Mouse (Mus musculus) lung, postnatal 4 days (tissue): ENCODE data around the gene Anks1b.

Experiments used
- DNase-seq, 2 experiments: peaks; one replicate each; pipeline ENCODE4 v3.0.0; 2021

Anks1b gene

GRCm38 (mm10) chr10:90400382-90400781 is 527.1 kb downstream of the Anks1b start:
- no peak for DNase-seq

GRCm38 (mm10) chr10:90408484-90408883 is 535.2 kb downstream of the Anks1b start:
- no peak for DNase-seq

GRCm38 (mm10) chr10:90431527-90431926 is 558.2 kb downstream of the Anks1b start:
- DNase-seq = no peak

- DNase-seq = no peak
Observed at GRCm38 (mm10) chr10:90431974-90432373, 558.7 kb downstream of the Anks1b start.

- no peak for DNase-seq
Observed at GRCm38 (mm10) chr10:90432479-90432878, 559.2 kb downstream of the Anks1b start.

- DNase-seq = no peak
Observed at GRCm38 (mm10) chr10:90441036-90441435, 567.7 kb downstream of the Anks1b start.

- DNase-seq = no peak
Observed at GRCm38 (mm10) chr10:90441656-90442055, 568.3 kb downstream of the Anks1b start.

- DNase-seq = no peak
Observed at GRCm38 (mm10) chr10:90464906-90465305, 591.6 kb downstream of the Anks1b start.

- DNase-seq = no peak
Observed at GRCm38 (mm10) chr10:90465426-90465825, 592.1 kb downstream of the Anks1b start.

- no peak for DNase-seq
Observed at GRCm38 (mm10) chr10:90467546-90467945, 594.2 kb downstream of the Anks1b start.

- DNase-seq = no peak
Observed at GRCm38 (mm10) chr10:90493436-90493835, 620.1 kb downstream of the Anks1b start.

- no peak for DNase-seq
Observed at GRCm38 (mm10) chr10:90493996-90494642, 620.8 kb downstream of the Anks1b start.

GRCm38 (mm10) chr10:90494981-90495516 is 621.7 kb downstream of the Anks1b start:
- DNase-seq = no peak

- DNase-seq = no peak
Observed at GRCm38 (mm10) chr10:90507561-90507960, 634.3 kb downstream of the Anks1b start.

- no peak for DNase-seq
Observed at GRCm38 (mm10) chr10:90512801-90513200, 639.5 kb downstream of the Anks1b start.

- DNase-seq = no peak
Observed at GRCm38 (mm10) chr10:90531813-90532212, 658.5 kb downstream of the Anks1b start.

GRCm38 (mm10) chr10:90535370-90535769 is 662.1 kb downstream of the Anks1b start:
- DNase-seq = no peak

GRCm38 (mm10) chr10:90546635-90547034 is 673.3 kb downstream of the Anks1b start:
- no peak for DNase-seq

- DNase-seq = no peak
Observed at GRCm38 (mm10) chr10:90562906-90563305, 689.6 kb downstream of the Anks1b start.

- DNase-seq = no peak
Observed at GRCm38 (mm10) chr10:90576191-90577098, 703.1 kb downstream of the Anks1b start.

GRCm38 (mm10) chr10:90577099-90577461 is 703.8 kb downstream of the Anks1b start:
- no peak for DNase-seq

- no peak for DNase-seq
Observed at GRCm38 (mm10) chr10:90577777-90578176, 704.5 kb downstream of the Anks1b start.

- DNase-seq = no peak
Observed at GRCm38 (mm10) chr10:90579970-90580369, 706.7 kb downstream of the Anks1b start.

GRCm38 (mm10) chr10:90584052-90584451 is 710.7 kb downstream of the Anks1b start:
- DNase-seq = no peak
